Mouse (Mus musculus) brain, embryonic 14.5 days (tissue): ENCODE data around the gene Hibadh.

Experiments used
- CTCF ChIP-seq: fragments of 200-500 bp; IDR thresholded peaks from 2 replicates; pipeline ENCODE4 v1.5.1; 2012; ENCODE audit warnings: inconsistent platforms, mild to moderate bottlenecking, moderate library complexity, borderline replicate concordance; ENCODE audit not compliant: insufficient read depth, insufficient read length; ENCODE audit errors: extremely low read depth
- POLR2A ChIP-seq: fragments of 200-500 bp; IDR thresholded peaks from 2 replicates; pipeline ENCODE4 v1.6.1; 2012; ENCODE audit warnings: mild to moderate bottlenecking, inconsistent platforms, borderline replicate concordance; ENCODE audit not compliant: poor library complexity, insufficient read depth, insufficient read length, severe bottlenecking; ENCODE audit errors: extremely low read depth

- TF ChIP-seq CTCF = no peak
- TF ChIP-seq POLR2A = no peak
Observed at GRCm38 (mm10) chr6:52501479-52501878, 138.7 kb downstream of the Hibadh start.
